In the genomic region with DNA sequence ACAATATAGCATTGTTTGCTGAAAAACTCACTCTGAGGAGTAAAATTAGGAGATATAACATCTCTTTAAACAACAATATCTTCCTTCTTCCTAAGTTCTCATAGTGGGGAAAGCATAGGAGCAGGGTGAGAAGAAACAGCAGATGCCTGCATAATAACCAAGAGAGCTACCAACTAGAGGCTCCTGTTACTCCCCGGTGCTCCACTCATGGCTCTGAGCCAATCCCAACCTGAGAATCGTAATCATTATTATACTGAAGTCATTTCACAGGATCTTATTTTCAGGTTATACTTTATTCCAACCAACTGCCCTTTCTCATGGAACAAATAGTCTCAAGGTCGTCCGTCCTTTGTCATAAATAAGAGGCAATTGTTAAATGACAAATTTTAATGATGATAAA, we compare ENCODE assay signal across 26 mouse cellular contexts.
DNase-seq lines count a peak whose midpoint lies in the region; ATAC-seq and TF ChIP-seq lines count a peak whose summit lies in the region.
"Had no signal": no experiment of that assay in that cellular context is flagged by ENCODE, and none has a peak within 500 bp of the region (broad histone marks: within the 10 kb centered on the region; RNA-seq: fewer than 3 reads in every experiment).

No protein-coding gene starts in this region.

- no peaks in the 10 kb centered on the region for H3K4me1 ChIP-seq in midbrain, postnatal 0 days (ENCODE audit: insufficient read depth, low read length)
- no peaks in the 10 kb centered on the region for H3K4me1 ChIP-seq in midbrain, embryonic 10.5 days
- H3K4me1 ChIP-seq in stomach, postnatal 0 days (replicated peaks; ENCODE audit: control insufficient read depth, insufficient read depth), result no peaks in the 10 kb centered on the region
- H3K4me1 ChIP-seq: embryonic facial prominence, embryonic 13.5 days; heart, embryonic 13.5 days; limb, embryonic 12.5 days; liver, embryonic 15.5 days; neural tube, embryonic 12.5 days had no signal

- no peak for TF ChIP-seq CTCF in midbrain, postnatal 0 days (IDR thresholded peaks at IDR 0.05)
- no peak for TF ChIP-seq CTCF in stomach, postnatal 0 days (IDR thresholded peaks at IDR 0.05; ENCODE audit: low read depth)

- no peak for TF ChIP-seq EP300 in stomach, postnatal 0 days (optimal IDR thresholded peaks at IDR 0.05)

- peak; percentile 59; the same call in 1 of the 2 replicates for ATAC-seq in cerebellum, adult (ENCODE audit: insufficient number of reproducible peaks, low FRiP score, low TSS enrichment)
- ATAC-seq in midbrain, postnatal 0 days (ENCODE audit: low FRiP score), result no peak
- ATAC-seq in stomach, postnatal 0 days (ENCODE audit: low FRiP score, low TSS enrichment), result no peak
- ATAC-seq in inflammation-experienced regulatory T-cells, adult 6 months, result no peak
- ATAC-seq: activated CD4-positive, CD25-positive, alpha-beta regulatory T cell, adult 4 months; intestine, postnatal 0 days; midbrain, embryonic 16.5 days had no signal

- no peaks in the 10 kb centered on the region for H3K9me3 ChIP-seq in midbrain, postnatal 0 days (ENCODE audit: low read length)
- no peaks in the 10 kb centered on the region for H3K9me3 ChIP-seq in midbrain, embryonic 10.5 days (replicated peaks)
- H3K9me3 ChIP-seq in stomach, postnatal 0 days (ENCODE audit: control insufficient read depth, low read length), result no peaks in the 10 kb centered on the region
- H3K9me3 ChIP-seq: embryonic facial prominence, embryonic 13.5 days; heart, embryonic 13.5 days; limb, embryonic 12.5 days; liver, embryonic 15.5 days; neural tube, embryonic 12.5 days had no signal

- H3K27me3 ChIP-seq in midbrain, postnatal 0 days (ENCODE audit: insufficient read depth, low read length), result no peaks in the 10 kb centered on the region
- H3K27me3 ChIP-seq in midbrain, embryonic 10.5 days (ENCODE audit: low read depth, poor library complexity, severe bottlenecking), result no peaks in the 10 kb centered on the region
- H3K27me3 ChIP-seq in stomach, postnatal 0 days (ENCODE audit: control insufficient read depth, insufficient read depth, low read length), result no peaks in the 10 kb centered on the region
- H3K27me3 ChIP-seq: CH12.LX; embryonic facial prominence, embryonic 13.5 days; heart, embryonic 13.5 days; limb, embryonic 12.5 days; liver, embryonic 15.5 days; neural tube, embryonic 12.5 days had no signal

- H3K36me3 ChIP-seq in midbrain, postnatal 0 days (ENCODE audit: insufficient read depth, low read length), result no peaks in the 10 kb centered on the region
- H3K36me3 ChIP-seq in midbrain, embryonic 10.5 days, result no peaks in the 10 kb centered on the region
- no peaks in the 10 kb centered on the region for H3K36me3 ChIP-seq in stomach, postnatal 0 days (ENCODE audit: control insufficient read depth, insufficient read depth, low read length)
- H3K36me3 ChIP-seq: embryonic facial prominence, embryonic 13.5 days; heart, embryonic 13.5 days; limb, embryonic 12.5 days; liver, embryonic 15.5 days; neural tube, embryonic 12.5 days had no signal

- no peak overlapping the region for H3K4me3 ChIP-seq in midbrain, postnatal 0 days (ENCODE audit: low read depth, low read length)
- H3K4me3 ChIP-seq in midbrain, embryonic 10.5 days, result no peak overlapping the region
- H3K4me3 ChIP-seq in stomach, postnatal 0 days (ENCODE audit: low read depth, low read length), result no peak overlapping the region
- H3K4me3 ChIP-seq: embryonic facial prominence, embryonic 13.5 days; erythroblast, embryonic 14.5 days; heart, embryonic 13.5 days; limb, embryonic 12.5 days; liver, embryonic 15.5 days; myocyte; neural tube, embryonic 12.5 days had no signal

- H3K4me2 ChIP-seq in midbrain, postnatal 0 days (ENCODE audit: low read depth, low read length, poor library complexity, severe bottlenecking), result no peak overlapping the region
- H3K4me2 ChIP-seq in stomach, postnatal 0 days (replicated peaks; ENCODE audit: low read depth), result no peak overlapping the region
- H3K4me2 ChIP-seq: embryonic facial prominence, embryonic 13.5 days; heart, embryonic 13.5 days; limb, embryonic 12.5 days; liver, embryonic 15.5 days; lung, embryonic 14.5 days; midbrain, embryonic 11.5 days; neural tube, embryonic 12.5 days had no signal

- DNase-seq in cerebellum, adult 11 months, result no peak
- DNase-seq in midbrain, postnatal 0 days (ENCODE audit: low spot score), result peak; percentile 15
- no peak for DNase-seq in midbrain, embryonic 10.5 days (ENCODE audit: low spot score)
- DNase-seq in cerebellum, postnatal 14 days, result peak; percentile 53 to 69
- DNase-seq in stomach, postnatal 0 days (ENCODE audit: low spot score), result no peak
- DNase-seq: adrenal gland, adult 2 months; gastrocnemius, postnatal 10 days; heart, postnatal 10 days; kidney, adult 9 months; kidney, postnatal 14 days; layer of hippocampus, adult 9-11 months; lung, embryonic 14.5 days had no signal

- WGBS in midbrain, postnatal 0 days, result 68% methylated on average over 4 of the region's 4 CpGs
- 90% methylated on average over 4 of the region's 4 CpGs for WGBS in midbrain, embryonic 10.5 days
- 66% methylated on average over 4 of the region's 4 CpGs for WGBS in stomach, postnatal 0 days

- H3K27ac ChIP-seq in midbrain, postnatal 0 days (ENCODE audit: low read depth, low read length), result no peak overlapping the region
- no peak overlapping the region for H3K27ac ChIP-seq in midbrain, embryonic 10.5 days (replicated peaks)
- H3K27ac ChIP-seq in stomach, postnatal 0 days (replicated peaks), result no peak overlapping the region
- H3K27ac ChIP-seq: embryonic facial prominence, embryonic 13.5 days; heart, embryonic 13.5 days; limb, embryonic 12.5 days; liver, embryonic 15.5 days; neural tube, embryonic 12.5 days had no signal

- H3K9ac ChIP-seq in midbrain, postnatal 0 days (replicated peaks; ENCODE audit: low read length, poor library complexity, severe bottlenecking), result no peak overlapping the region
- H3K9ac ChIP-seq in stomach, postnatal 0 days (ENCODE audit: low read length), result no peak overlapping the region
- H3K9ac ChIP-seq: embryonic facial prominence, embryonic 13.5 days; heart, embryonic 13.5 days; limb, embryonic 12.5 days; liver, embryonic 15.5 days; lung, embryonic 14.5 days; neural tube, embryonic 12.5 days had no signal

Comparison
In these comparisons a context has a peak if more than half of its experiments do, and no peak if none do; other contexts are left out.
1. DNase-seq: peak in midbrain, postnatal 0 days (single experiment) and cerebellum, postnatal 14 days (2 of 2); none in cerebellum, adult 11 months (single experiment), midbrain, embryonic 10.5 days (single experiment) and stomach, postnatal 0 days (single experiment).